Mouse (Mus musculus) midbrain, embryonic 14.5 days (tissue): ENCODE measurements at regions not wholly inside any gene's neighbourhood (a gene's known extent, or its start where the extent isn't known, plus 50 kb on each side); places are given as distances from the start of the nearest gene placed in this dataset.

Source experiments
- ATAC-seq: fragments of 200-750 bp; cut with Nextera tagmentation; 2 replicates; pipeline ENCODE4 v1.8.0; 2017; ENCODE audit warnings: moderate number of reproducible peaks, moderate library complexity; ENCODE audit not compliant: low FRiP score, low TSS enrichment
- DNase-seq: peaks from one replicate; pipeline ENCODE4 v3.0.0-alpha.2; 2015
- H3K27ac ChIP-seq: fragments of 300-500 bp; sonication (generic); replicated peaks from 2 replicates; pipeline ENCODE4 v1.5.1; 2014; ENCODE audit warnings: mild to moderate bottlenecking, low read depth, low read length, moderate library complexity
- H3K27me3 ChIP-seq: fragments of 300-500 bp; sonication (generic); 2 replicates; pipeline ENCODE4 v1.6.1; 2014; ENCODE audit warnings: low read length, control low read depth, mixed read lengths; ENCODE audit not compliant: control insufficient read depth, insufficient read depth
- H3K36me3 ChIP-seq: fragments of 300-500 bp; sonication (generic); 2 replicates; pipeline ENCODE4 v1.6.1; 2014; ENCODE audit warnings: low read length, control low read depth; ENCODE audit not compliant: control insufficient read depth, insufficient read depth
- H3K4me1 ChIP-seq: fragments of 300-500 bp; sonication (generic); 2 replicates; pipeline ENCODE4 v1.6.1; 2014; ENCODE audit warnings: mild to moderate bottlenecking, antibody characterized with exemption, low read length, control low read depth; ENCODE audit not compliant: control insufficient read depth, insufficient read depth
- H3K4me2 ChIP-seq: fragments of 300-500 bp; sonication (generic); 2 replicates; pipeline ENCODE4 v1.6.1; 2014; ENCODE audit warnings: mild to moderate bottlenecking, low read length, moderate library complexity
- H3K4me3 ChIP-seq: fragments of 300-500 bp; sonication (generic); replicated peaks from 2 replicates; pipeline ENCODE4 v1.5.1; 2014; ENCODE audit warnings: low read depth, low read length
- H3K9ac ChIP-seq: fragments of 300-500 bp; sonication (generic); replicated peaks from 2 replicates; pipeline ENCODE4 v1.6.1; 2014; ENCODE audit warnings: mild to moderate bottlenecking, low read length, moderate library complexity
- H3K9me3 ChIP-seq: fragments of 300-500 bp; sonication (generic); 2 replicates; pipeline ENCODE4 v1.6.1; 2016; ENCODE audit warnings: low read length, control low read depth, mixed read lengths; ENCODE audit not compliant: control insufficient read depth
- WGBS: fragments of 180-500 bp; shearing (Covaris S2); extraction: QIAGEN DNeasy Blood & Tissue Kit; methylation state at CpG from one replicate; pipeline ENCODE4 v1.1.7; 2014; 5-methylcytosine and 5-hydroxymethylcytosine counted together

DNA sequence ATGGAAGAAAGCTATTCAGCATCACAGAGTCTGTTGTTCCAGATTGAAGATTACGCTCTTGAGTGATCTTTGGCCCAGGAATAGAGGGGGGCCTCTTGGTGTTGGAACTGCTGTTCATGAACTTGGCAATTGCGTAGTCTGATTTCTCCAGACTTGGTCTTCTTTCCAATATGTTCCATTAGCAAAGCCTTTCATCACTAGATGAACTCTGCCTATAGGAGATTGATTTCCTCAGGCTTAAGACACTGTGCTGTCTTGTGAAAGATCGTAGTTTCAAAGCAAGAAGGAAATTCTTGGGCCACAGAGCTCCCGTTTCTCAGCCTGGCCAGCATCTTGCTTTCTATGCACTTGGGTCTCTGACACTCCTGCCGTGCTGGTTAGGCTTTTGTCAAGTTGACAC is 51.4 kb upstream of the Acsl1 start:
- no peak overlapping the region for H3K4me2 ChIP-seq
- H3K4me3 ChIP-seq = no peak overlapping the region
- DNase-seq = no peak
- no peaks in the 10 kb centered on the region for H3K36me3 ChIP-seq
- WGBS = 83% methylated on average over 5 of the region's 5 CpGs
- no peak for ATAC-seq
- H3K9ac ChIP-seq = no peak overlapping the region
- H3K9me3 ChIP-seq = no peaks in the 10 kb centered on the region
- no peaks in the 10 kb centered on the region for H3K4me1 ChIP-seq
- no peak overlapping the region for H3K27ac ChIP-seq
- no peaks in the 10 kb centered on the region for H3K27me3 ChIP-seq

DNA sequence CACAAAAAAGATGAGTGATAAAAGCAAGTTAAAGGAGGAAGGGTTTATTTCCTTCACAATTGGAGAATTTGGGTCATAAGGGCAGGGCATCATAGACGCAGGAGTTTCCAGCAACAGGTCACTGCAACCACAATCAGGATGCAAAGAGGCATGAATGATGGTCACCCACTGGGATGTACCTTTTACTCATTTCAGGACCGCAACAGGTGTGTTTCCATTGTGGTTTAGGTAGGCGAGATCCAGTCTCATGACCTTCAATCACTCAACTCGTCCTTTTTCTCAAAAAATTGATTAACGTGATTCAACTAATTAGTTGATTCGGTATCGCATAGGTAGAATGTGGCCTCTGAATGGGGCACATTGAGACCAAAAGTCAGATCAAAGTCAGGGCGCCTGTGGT is 50.4 kb upstream of the Acsl1 start:
- 91% methylated on average over 8 of the region's 8 CpGs for WGBS
- no peaks in the 10 kb centered on the region for H3K27me3 ChIP-seq
- no peaks in the 10 kb centered on the region for H3K4me1 ChIP-seq
- no peak overlapping the region for H3K4me2 ChIP-seq
- no peak overlapping the region for H3K9ac ChIP-seq
- H3K9me3 ChIP-seq = no peaks in the 10 kb centered on the region
- H3K36me3 ChIP-seq = no peaks in the 10 kb centered on the region
- DNase-seq (no peak), ATAC-seq (no peak)
- no peak overlapping the region for H3K27ac ChIP-seq
- no peak overlapping the region for H3K4me3 ChIP-seq
